Mouse (Mus musculus): ENCODE results near the gene Taf15.

Taf15 gene

GRCm38 (mm10) chr11:83472324-83473234 is at the start of gene Taf15:
Gene Taf15 (plus strand): TSS chr11:83473086.
- DNase-seq: peak; percentile 98

DNA sequence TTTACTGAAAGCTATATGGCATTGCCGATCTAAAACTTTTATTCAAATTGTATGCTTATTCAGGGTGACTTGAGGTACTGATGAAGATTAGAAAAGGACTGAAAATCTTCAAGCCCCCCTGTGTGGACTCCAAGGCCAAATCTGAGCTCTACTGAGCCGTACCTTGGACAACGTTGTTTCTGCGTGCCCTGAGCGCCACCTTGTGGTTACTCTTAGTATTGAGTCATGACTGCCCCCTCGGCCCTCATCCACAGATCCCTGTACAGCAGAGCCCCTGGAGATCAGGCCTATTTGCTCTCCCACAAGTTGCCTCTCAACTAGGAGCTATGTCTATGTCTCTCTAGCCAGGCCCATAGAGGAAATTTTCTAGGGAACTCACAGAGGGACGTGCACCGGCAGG is 48.2 kb upstream of the Taf15 start:
- peak; percentile 77 for DNase-seq

GRCm38 (mm10) chr11:83426964-83427363 is 45.9 kb upstream of the Taf15 start:
- DNase-seq: peak; percentile 30

GRCm38 (mm10) chr11:83429355-83429754 is 43.5 kb upstream of the Taf15 start, which contains the start of gene Gas2l2:
Gene Gas2l2 (minus strand): TSS chr11:83429455.
- no peak for DNase-seq

- no peak for DNase-seq
Measured at GRCm38 (mm10) chr11:83432533-83432932, 40.4 kb upstream of the Taf15 start.

DNA sequence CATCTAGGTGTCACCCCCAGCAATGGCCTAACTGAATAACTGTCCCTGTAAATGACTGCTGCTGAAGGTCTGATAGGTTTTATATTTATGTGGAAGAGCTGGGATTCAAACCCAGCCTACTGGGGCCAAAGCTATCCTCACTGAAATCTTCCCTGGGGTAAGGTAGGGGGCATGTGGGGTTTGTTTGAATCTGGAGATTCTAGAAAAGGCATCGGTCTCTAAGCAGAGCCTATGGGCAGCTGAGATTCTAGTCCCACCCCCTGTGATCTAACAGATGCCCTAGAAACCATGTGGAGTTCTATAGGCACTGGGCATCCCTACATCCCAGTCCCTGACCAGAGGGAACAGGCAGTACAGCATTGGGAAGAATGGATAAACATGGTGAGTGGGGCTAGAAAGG is 35.5 kb upstream of the Taf15 start, which contains the start of gene 1700020L24Rik:
Gene 1700020L24Rik (plus strand): TSS at position 301 of the 400 bp plus-strand sequence.
- no peak for DNase-seq

DNA sequence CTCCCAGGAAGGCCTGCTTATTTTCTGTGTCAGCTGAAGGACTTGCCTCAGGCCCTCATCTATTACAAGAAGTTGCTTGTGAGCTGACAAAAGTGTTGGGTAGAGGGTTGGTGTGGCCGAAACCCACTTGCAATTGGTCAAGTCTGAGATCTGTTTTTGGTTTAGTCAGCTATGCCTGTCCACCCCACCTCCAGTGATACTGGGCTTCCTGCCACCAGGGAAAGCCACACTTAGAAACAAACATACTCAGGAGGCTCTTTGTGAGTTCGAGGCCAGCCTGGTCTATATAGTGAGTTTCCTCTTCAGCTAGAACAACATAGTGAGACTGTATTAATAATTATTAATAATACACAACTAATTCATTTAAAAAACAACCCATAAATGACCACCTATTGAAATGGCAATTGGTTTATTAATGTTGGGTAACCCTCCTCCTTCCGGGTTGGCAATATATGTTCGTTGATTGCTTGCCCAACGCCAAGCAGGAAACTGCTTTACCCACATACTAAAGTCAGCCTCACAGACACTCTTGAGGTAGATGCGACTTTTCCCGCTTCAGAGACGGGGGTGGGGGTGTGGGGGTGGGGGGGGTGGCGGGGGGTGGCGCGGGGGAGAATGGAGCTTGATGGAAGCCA is 33.3 kb upstream of the Taf15 start:
- DNase-seq: no peak

DNA sequence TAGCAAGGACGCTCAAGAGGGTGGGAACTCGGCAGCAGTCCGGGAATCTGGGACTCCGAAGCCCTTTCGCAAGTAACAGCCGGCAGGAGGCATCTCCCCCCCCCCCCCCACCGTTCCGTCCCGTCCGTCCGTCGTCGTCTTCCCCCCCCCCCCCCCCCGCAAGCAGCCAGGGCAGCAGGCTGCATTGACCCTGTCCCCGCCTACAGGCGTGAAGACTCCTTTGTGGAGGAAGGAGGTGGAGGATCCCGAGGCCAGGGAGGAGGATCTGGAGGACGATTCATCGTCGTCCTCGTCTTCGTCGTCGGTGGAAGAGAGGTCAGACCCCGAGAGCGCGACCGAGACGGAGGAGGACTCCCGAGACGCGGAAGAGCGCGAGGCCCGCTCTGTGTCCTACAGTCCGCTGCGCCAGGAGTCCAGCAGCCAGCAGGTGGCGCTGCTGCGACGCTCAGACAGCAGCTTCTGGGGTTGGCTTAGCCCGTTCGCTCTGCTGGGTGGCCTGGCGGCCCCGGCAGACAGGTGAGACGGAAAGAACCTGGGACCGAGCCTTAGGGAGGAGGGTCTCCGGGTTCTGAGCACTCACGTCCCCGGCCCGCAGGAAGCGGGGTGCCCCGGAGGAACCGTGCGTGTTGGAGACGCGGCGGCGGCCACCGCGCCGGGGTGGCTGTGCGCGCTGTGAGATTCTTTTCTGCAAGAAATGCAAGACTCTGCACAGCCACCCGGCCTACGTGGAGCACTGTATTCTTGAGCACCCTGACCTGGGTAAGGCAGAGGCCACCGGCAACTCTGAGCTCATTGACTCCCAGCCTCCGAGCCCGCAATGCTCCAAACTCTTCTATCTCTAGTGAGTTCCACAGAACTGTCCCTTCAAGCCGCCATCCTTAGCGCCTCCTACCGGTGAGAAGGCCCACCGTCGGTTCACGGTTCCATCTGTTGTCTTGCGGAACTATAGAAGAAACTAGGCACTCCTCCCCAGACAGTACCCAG is 32.5 kb upstream of the Taf15 start:
- peak; percentile 90 for DNase-seq

GRCm38 (mm10) chr11:83441235-83441634 is 31.7 kb upstream of the Taf15 start:
- DNase-seq: no peak

- peak; percentile 83 for DNase-seq
Measured at GRCm38 (mm10) chr11:83442596-83443267, 30.2 kb upstream of the Taf15 start.

DNA sequence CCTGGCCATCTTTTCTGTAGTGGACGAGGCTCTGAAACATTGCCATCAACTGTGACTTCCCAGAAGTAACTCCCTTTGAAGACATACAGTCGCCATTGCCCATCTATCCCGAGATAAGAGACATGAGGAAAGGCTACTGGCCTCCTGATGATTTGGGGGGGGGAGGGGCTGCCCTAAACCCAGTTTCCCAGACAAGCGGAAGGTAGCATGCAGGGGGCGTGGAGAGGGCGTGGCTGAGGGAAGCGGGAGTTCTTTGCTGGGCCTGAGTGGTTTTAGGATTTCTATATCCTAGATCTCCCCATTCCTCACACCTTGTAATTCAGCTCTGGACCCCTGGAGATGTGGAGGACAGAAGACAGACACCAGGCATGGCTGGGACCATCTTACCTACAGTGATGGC is 29.1 kb upstream of the Taf15 start:
- no peak for DNase-seq

DNA sequence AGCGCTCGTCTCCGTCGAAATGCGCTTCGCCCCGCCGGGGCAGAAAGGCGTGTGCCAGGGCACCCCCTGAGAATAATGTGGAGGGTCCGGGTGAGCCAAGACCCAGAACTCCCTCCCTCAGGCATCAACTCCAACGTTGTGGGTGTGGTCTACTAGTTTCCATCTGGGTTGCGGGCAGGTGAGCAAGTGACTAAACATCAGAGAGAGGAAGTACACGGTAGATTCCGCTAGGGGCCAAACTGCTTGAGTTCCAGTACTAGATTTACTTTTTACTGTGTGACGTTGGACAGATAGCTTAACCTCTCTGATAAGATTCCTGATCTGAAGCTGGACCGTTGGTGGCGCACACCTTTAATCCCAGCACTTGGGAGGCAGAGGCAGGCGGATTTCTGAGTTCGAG is 27.9 kb upstream of the Taf15 start:
- DNase-seq: no peak

DNA sequence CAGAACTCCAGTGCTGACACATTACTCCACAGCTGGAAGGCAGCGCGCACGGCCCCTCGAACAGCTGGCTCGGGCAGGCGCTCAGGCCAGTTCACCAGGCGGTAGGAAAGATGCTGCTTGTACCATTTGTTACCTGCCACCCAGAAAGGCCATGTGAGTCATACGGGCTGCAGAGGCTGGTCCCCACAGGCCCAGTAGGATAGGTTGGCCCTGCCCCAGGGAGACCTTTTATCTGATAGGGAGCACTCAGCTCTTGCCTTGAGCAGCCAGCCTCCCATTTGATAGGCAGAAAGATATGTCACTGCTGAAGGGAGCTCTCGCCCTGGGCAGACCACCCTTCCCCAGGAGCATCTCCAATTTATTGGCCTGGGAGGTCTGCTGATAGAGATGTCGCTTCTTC is 25.3 kb upstream of the Taf15 start:
- no peak for DNase-seq

GRCm38 (mm10) chr11:83448021-83448926 is 24.6 kb upstream of the Taf15 start:
- peak; percentile 24 for DNase-seq

DNA sequence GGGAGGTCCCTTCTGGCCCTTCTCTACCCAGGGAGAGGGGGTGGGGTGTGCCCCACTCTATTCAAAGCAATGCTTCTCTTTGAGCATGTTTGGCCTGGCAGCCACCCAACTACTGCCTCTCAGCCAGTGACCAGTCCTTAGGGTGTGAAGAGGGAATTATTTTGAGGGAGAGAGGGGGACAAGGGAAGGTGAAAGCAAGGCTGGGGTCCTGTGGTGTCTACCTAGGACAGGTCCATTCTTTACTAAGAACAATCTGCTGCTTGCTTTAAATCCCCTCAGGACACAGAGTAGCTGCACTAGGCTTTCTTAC is 24.0 kb upstream of the Taf15 start:
- DNase-seq: peak; percentile 77

DNA sequence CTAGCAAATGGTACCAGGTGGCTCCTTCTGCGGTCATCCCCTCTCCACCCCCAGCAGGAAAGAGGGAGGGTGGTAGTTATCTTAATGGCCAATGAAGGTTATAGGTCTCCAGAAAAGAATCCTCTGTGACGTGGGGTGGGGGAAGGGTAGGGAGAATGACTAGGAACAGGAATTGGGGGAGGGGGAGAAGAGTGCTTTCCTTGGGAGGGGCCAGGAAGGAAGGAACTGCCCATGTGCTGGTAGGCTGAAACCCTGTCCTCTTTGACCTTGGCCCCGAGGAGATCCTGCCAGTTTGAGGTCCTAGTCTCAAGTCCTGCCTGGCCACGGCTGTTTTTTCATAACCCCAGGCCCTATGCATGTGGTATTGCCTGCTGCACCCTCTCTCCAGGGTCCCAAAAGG is 23.6 kb upstream of the Taf15 start:
- no peak for DNase-seq

DNA sequence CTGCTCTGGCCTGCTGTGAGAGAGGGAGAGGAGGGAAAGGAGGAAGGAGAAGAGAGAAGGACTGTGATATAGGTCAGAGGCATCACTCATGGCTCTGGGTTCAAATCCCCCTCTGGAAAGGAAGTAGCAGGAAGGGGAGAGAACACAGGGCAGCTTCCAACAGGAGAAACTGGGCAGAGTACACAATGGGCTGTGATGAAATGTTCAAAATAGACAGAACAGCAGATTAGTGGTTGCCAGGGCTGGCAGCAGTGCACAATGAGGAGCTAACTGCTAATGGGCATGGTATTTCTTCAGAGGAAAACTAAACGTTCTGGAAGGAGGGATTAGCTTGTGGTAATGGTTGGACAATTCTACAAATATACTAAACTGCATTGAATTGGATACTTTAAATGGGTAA is 22.3 kb upstream of the Taf15 start:
- no peak for DNase-seq

- no peak for DNase-seq
Measured at GRCm38 (mm10) chr11:83451281-83451680, 21.6 kb upstream of the Taf15 start.

DNA sequence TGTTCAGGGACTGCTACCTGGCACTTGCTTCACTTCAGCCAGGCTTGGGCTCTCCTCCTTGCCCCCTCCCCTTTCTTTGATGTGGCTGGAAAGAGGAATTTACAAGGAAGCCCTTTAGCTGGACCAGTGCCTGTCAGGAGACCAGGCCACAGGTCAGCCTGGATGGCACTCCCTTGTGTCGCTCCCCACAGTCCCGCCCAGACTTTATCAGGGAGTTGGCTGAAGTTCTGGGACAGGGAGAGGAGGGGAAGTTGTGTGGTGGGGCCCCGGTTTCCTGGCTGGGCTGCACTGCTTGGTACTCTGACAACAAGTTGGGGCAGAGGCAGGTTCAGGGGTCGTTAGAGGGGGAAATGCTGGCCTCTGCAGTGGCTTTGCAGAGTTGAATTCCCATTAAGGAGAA is 18.3 kb upstream of the Taf15 start:
- DNase-seq: peak; percentile 62

DNA sequence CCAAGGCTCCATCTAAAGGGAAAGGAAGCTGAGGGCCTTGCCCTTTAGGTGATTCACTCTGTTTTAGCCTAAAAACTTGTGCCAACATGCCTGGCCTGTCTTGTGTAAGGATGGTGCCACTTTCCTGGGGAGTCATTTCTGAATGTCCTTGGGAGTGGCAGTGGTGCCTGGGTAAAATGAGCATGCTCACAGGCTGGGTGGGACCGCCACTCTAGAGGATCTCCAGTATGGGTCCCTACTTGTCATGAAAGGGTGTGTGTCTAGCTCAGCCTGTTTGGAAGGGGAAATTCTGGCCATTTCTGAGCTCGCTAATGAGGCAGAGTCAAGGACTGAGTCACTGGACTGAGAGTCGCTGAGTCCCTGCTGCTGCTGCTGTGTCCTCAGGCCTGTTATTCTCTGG is 17.3 kb upstream of the Taf15 start:
- no peak for DNase-seq

DNA sequence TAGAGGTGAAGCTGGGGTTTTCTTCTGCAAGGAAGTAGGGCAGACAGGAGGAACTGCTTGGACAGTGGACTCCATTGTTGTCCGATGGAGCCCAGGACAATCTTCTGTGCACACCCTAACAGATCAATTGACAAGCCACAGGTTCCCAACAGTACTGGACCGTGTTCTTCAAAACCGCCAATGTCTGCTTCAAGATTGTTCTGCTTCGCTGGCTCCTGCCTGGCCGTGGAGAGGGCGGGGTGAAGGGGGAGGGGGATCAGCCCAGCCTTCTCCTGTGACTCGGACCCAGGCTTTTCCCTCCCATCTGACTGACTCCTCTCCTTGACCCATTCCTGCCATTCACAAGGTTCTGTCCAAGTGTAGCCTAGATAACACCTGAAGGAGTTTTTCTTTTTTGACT is 15.6 kb upstream of the Taf15 start:
- DNase-seq: no peak
